Mouse (Mus musculus) CH12.LX (cell line): ENCODE results near the gene Sf1.

Experiments used
- CHD2 ChIP-seq: IDR thresholded peaks from 2 replicates; pipeline ENCODE4 v1.6.1; 2011; ENCODE audit warnings: low read length, improper control_type of control experiment
- CTCF ChIP-seq, 2 experiments: IDR thresholded peaks in 1 of 2; conservative IDR thresholded peaks in 1 of 2; 2 replicates each; pipeline ENCODE4 v1.5.1; 2011 to 2012; ENCODE audit warnings: low read depth in 2 of 2, low read length in 2 of 2, improper control_type of control experiment in 1 of 2, inconsistent platforms in 1 of 2, mild to moderate bottlenecking in 1 of 2, moderate library complexity in 1 of 2
- EP300 ChIP-seq: IDR thresholded peaks from 2 replicates; pipeline ENCODE4 v1.6.1; 2011; ENCODE audit warnings: low read length, improper control_type of control experiment
- HCFC1 ChIP-seq: IDR thresholded peaks from 2 replicates; pipeline ENCODE4 v1.6.1; 2012; ENCODE audit warnings: low read depth, mild to moderate bottlenecking, inconsistent platforms, low read length, improper control_type of control experiment
- JUN ChIP-seq: IDR thresholded peaks from 2 replicates; pipeline ENCODE4 v1.6.1; 2011; ENCODE audit warnings: low read depth, mild to moderate bottlenecking, low read length, improper control_type of control experiment, moderate library complexity; ENCODE audit not compliant: insufficient read depth
- MAX ChIP-seq: IDR thresholded peaks from 2 replicates; pipeline ENCODE4 v1.6.1; 2011; ENCODE audit warnings: low read length, improper control_type of control experiment
- MXI1 ChIP-seq: IDR thresholded peaks from 2 replicates; pipeline ENCODE4 v1.6.1; 2011; ENCODE audit warnings: mild to moderate bottlenecking, low read depth, low read length, improper control_type of control experiment
- MYC ChIP-seq: IDR thresholded peaks from 2 replicates; pipeline ENCODE4 v1.6.1; 2011; ENCODE audit warnings: low read depth, mild to moderate bottlenecking, improper control_type of control experiment, low read length
- POLR2A ChIP-seq: IDR thresholded peaks from 2 replicates; pipeline ENCODE4 v1.6.1; 2011; ENCODE audit warnings: low read depth, mild to moderate bottlenecking, improper control_type of control experiment, low read length
- RCOR1 ChIP-seq: conservative IDR thresholded peaks from 2 replicates; pipeline ENCODE4 v1.6.1; 2012; ENCODE audit warnings: low read depth, mild to moderate bottlenecking, inconsistent platforms, low read length, improper control_type of control experiment
- TBP ChIP-seq: conservative IDR thresholded peaks from 2 replicates; pipeline ENCODE4 v1.6.1; 2011; ENCODE audit warnings: low read depth, low read length, improper control_type of control experiment
- TCF12 ChIP-seq: IDR thresholded peaks from 2 replicates; pipeline ENCODE4 v1.6.1; 2014; ENCODE audit warnings: low read depth, mild to moderate bottlenecking, inconsistent platforms, low read length, improper control_type of control experiment
- USF2 ChIP-seq: conservative IDR thresholded peaks from 2 replicates; pipeline ENCODE4 v1.6.1; 2011; ENCODE audit warnings: low read depth, low read length, improper control_type of control experiment

DNA sequence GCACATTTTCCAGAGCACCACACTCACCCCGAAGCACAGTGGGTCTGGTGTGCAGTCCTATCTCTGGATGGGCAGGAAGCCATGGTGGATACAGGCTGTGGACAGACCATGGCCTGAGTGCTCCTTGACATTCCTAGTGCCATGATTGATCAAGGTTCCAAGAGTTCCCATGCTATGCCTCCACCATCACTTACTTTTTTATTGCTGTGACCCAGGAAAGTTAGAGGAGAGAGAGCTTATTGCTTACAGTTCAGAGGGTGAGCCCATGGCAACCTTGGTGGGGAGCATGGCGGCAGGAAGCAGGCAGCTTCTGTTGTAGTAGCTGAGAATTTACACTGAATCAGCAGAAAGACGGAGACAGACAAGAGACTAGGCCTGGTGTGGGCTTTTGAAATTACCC lies 2.2 kb upstream of the Sf1 start:
- no peak for TF ChIP-seq CTCF (conservative IDR thresholded peaks at IDR 0.05 in 1 of 2, IDR thresholded peaks at IDR 0.05 in 1 of 2; ENCODE audit: low read depth in 2 of 2, low read length in 2 of 2)
- no peak for TF ChIP-seq HCFC1
- no peak for TF ChIP-seq EP300
- TF ChIP-seq CHD2 = no peak
- no peak for TF ChIP-seq JUN
- no peak for TF ChIP-seq TBP
- no peak for TF ChIP-seq POLR2A
- TF ChIP-seq TCF12 = no peak
- no peak for TF ChIP-seq RCOR1
- TF ChIP-seq MAX = no peak
- no peak for TF ChIP-seq USF2
- no peak for TF ChIP-seq MYC
- no peak for TF ChIP-seq MXI1
